Mouse (Mus musculus): ENCODE results near the gene Mgst3. TPM values are rescaled to one million over a fixed set of nuclear protein-coding genes. Genes with fewer than 3 reads are reported as not detected.

Gene Mgst3
- polyA plus RNA-seq, 1 experiment from 2014 or later: 223 TPM

DNA sequence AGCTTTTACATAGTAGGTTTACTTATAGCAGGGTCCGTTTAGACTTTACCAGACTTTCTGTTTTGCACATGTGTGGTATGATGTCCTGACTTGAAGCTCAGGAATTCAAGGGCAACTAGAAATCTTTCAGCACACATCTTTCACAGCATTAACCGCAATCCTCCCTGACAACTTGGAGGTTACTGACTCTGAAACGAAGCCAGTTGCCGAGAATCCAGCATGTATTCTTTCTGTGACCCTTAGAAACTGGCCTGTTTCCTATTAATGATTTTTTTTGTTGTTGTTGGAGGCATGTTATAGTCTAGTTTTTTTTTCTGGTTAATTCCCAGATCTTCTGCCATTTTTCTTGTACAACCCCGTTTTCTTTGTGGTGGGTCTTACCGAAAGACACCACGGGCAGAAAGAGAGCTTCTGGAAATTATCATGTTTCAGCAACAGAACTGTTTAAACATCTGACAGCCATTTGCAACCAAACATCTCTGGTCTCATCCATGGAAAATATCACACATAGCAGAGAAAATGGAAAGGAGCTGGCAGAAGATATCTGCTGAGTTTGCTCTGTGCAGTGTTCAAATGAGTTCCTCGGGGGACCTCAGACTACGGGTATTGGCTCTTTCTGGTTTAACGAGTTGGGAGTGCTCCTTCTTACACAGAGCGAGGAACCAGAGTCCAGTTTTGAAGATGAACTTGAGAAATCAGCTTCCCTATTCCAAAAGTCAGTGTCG lies 18.5 kb upstream of the Mgst3 start:
- Histone ChIP-seq H3K27me3 (replicated peaks) (peaks cover 12% of the 10 kb centered on the region), H3K36me3 (no peaks in the 10 kb centered on the region), H3K9ac (replicated peaks) (no peak overlapping the region), H3K4me3 (replicated peaks) (no peak overlapping the region), H3K4me2 (no peak overlapping the region), H3K27ac (replicated peaks) (no peak overlapping the region), H3K9me3 (replicated peaks) (no peaks in the 10 kb centered on the region), H3K4me1 (no peaks in the 10 kb centered on the region)
- ATAC-seq (ENCODE audit: low FRiP score): no peak
- WGBS: 78% methylated on average over 12 of the region's 12 CpGs

GRCm38 (mm10) chr1:167409601-167410000 lies 16.0 kb upstream of the Mgst3 start:
- no peak overlapping the region for H3K27ac ChIP-seq (replicated peaks)
- H3K27me3 ChIP-seq (replicated peaks): peaks cover 21% of the 10 kb centered on the region
- H3K4me1 ChIP-seq: no peaks in the 10 kb centered on the region
- no peak overlapping the region for H3K4me2 ChIP-seq
- H3K9me3 ChIP-seq (replicated peaks): no peaks in the 10 kb centered on the region
- WGBS: 84% methylated on average over 4 of the region's 4 CpGs
- no peak overlapping the region for H3K4me3 ChIP-seq (replicated peaks)
- ATAC-seq (ENCODE audit: low FRiP score): no peak
- no peaks in the 10 kb centered on the region for H3K36me3 ChIP-seq
- H3K9ac ChIP-seq (replicated peaks): no peak overlapping the region

- H3K27me3 ChIP-seq (replicated peaks): peaks cover 22% of the 10 kb centered on the region
- no peaks in the 10 kb centered on the region for H3K9me3 ChIP-seq (replicated peaks)
- H3K4me1 ChIP-seq: no peaks in the 10 kb centered on the region
- H3K36me3 ChIP-seq: no peaks in the 10 kb centered on the region
- no peak overlapping the region for H3K4me2 ChIP-seq
- H3K4me3 ChIP-seq (replicated peaks): no peak overlapping the region
- H3K27ac ChIP-seq (replicated peaks): no peak overlapping the region
- H3K9ac ChIP-seq (replicated peaks): no peak overlapping the region
- ATAC-seq (ENCODE audit: low FRiP score): no peak
- 91% methylated on average over 4 of the region's 4 CpGs for WGBS
These were observed 11.6 kb upstream of the Mgst3 start for GRCm38 (mm10) chr1:167405237-167405636.

- peak overlapping the region; percentile 60 for H3K4me3 ChIP-seq (replicated peaks)
- peak overlapping the region; percentile 90 for H3K4me2 ChIP-seq
These were observed 360 bp downstream of the Mgst3 start for GRCm38 (mm10) chr1:167393281-167393680.

DNA sequence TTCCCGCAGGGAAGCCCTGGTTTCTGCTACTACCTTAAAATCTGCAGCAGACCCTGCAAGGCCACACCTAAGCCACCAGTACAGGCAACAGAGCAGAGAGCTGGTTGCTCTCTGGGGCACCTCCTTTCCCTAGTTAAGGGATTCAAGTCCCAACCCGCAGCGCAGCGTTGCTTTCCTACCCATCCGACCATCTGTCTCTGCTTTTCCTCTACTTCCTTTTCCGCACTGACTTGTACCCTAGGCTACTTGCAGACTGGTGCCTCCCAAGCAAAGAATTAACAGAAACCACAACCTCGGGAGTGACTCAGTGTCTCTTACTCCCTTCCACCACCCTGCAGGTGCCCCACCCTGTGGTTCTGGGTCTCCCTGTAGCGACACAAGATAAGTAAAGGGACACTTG lies 954 bp downstream of the Mgst3 start:
- Histone ChIP-seq H3K27me3 (replicated peaks) (peaks cover 14% of the 10 kb centered on the region; the same call in 1 of the 2 replicates), H3K4me2 (peak overlapping the region; percentile 90), H3K27ac (replicated peaks) (peak overlapping the region; percentile 74), H3K9ac (replicated peaks) (peak overlapping the region; percentile 58), H3K36me3 (no peaks in the 10 kb centered on the region), H3K9me3 (replicated peaks) (no peaks in the 10 kb centered on the region), H3K4me1 (peaks cover 15% of the 10 kb centered on the region), H3K4me3 (replicated peaks) (peak overlapping the region; percentile 60)
- no peak for ATAC-seq (ENCODE audit: low FRiP score)
- 10% methylated on average over 8 of the region's 8 CpGs for WGBS

More at GRCm38 (mm10) chr1:167393281-167393680, 360 bp downstream of the Mgst3 start:
- Histone ChIP-seq H3K36me3 (no peaks in the 10 kb centered on the region), H3K4me1 (peaks cover 15% of the 10 kb centered on the region), H3K9me3 (replicated peaks) (no peaks in the 10 kb centered on the region), H3K9ac (replicated peaks) (peak overlapping the region; percentile 58), H3K27ac (replicated peaks) (peak overlapping the region; percentile 74), H3K27me3 (replicated peaks) (peaks cover 12% of the 10 kb centered on the region; the same call in 1 of the 2 replicates)
- WGBS: under 1% methylated on average over 15 of the region's 15 CpGs
- ATAC-seq (ENCODE audit: low FRiP score): peak; percentile 78

- Histone ChIP-seq H3K9ac (replicated peaks) (peak overlapping the region; percentile 58), H3K27ac (replicated peaks) (no peak overlapping the region), H3K4me1 (peaks cover 15% of the 10 kb centered on the region), H3K27me3 (replicated peaks) (peaks cover 14% of the 10 kb centered on the region; the same call in 1 of the 2 replicates), H3K4me3 (replicated peaks) (peak overlapping the region; percentile 60), H3K4me2 (peak overlapping the region; percentile 90), H3K36me3 (no peaks in the 10 kb centered on the region), H3K9me3 (replicated peaks) (no peaks in the 10 kb centered on the region)
- 40% methylated on average over 2 of the region's 2 CpGs for WGBS
- ATAC-seq (ENCODE audit: low FRiP score): no peak
These were observed 1.5 kb downstream of the Mgst3 start for GRCm38 (mm10) chr1:167392031-167392640.

- 79% methylated on average over 6 of the region's 6 CpGs for WGBS
- Histone ChIP-seq H3K27ac (replicated peaks) (no peak overlapping the region), H3K4me3 (replicated peaks) (no peak overlapping the region), H3K9me3 (replicated peaks) (no peaks in the 10 kb centered on the region), H3K36me3 (no peaks in the 10 kb centered on the region), H3K4me1 (peaks cover 15% of the 10 kb centered on the region), H3K9ac (replicated peaks) (no peak overlapping the region), H3K27me3 (replicated peaks) (peaks cover 14% of the 10 kb centered on the region; the same call in 1 of the 2 replicates), H3K4me2 (no peak overlapping the region)
- ATAC-seq (ENCODE audit: low FRiP score): no peak
These were observed 2.4 kb downstream of the Mgst3 start for GRCm38 (mm10) chr1:167391241-167391640.

GRCm38 (mm10) chr1:167390381-167390780 lies 3.3 kb downstream of the Mgst3 start:
- Histone ChIP-seq H3K27me3 (replicated peaks) (peaks cover 13% of the 10 kb centered on the region; the same call in 1 of the 2 replicates), H3K9me3 (replicated peaks) (no peaks in the 10 kb centered on the region), H3K9ac (replicated peaks) (no peak overlapping the region), H3K4me2 (no peak overlapping the region), H3K4me3 (replicated peaks) (no peak overlapping the region), H3K27ac (replicated peaks) (no peak overlapping the region), H3K36me3 (no peaks in the 10 kb centered on the region), H3K4me1 (peaks cover 15% of the 10 kb centered on the region)
- no peak for ATAC-seq (ENCODE audit: low FRiP score)
- WGBS: 73% methylated on average over 4 of the region's 4 CpGs

DNA sequence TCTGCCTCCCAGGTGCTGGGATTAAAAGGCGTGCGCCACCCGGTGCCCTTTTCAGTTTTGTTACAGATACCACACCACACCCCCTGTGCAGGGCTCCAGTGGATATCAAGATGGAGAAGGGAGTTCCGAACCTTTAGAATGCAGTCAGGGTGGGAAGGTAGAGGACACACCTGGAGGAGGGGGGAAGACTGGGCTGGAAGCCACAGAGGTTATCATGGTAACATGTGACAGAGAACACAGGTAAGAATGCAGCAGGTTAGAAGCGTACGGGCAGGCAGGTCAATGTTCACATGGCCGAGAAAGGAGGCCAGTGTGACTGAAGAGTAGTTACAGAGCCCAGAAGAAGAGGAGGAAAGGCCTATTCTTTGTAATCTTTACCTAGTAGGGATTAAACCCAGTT lies 4.1 kb downstream of the Mgst3 start:
- WGBS: 90% methylated on average over 7 of the region's 7 CpGs
- ATAC-seq (ENCODE audit: low FRiP score): no peak
- H3K4me3 ChIP-seq (replicated peaks): no peak overlapping the region

DNA sequence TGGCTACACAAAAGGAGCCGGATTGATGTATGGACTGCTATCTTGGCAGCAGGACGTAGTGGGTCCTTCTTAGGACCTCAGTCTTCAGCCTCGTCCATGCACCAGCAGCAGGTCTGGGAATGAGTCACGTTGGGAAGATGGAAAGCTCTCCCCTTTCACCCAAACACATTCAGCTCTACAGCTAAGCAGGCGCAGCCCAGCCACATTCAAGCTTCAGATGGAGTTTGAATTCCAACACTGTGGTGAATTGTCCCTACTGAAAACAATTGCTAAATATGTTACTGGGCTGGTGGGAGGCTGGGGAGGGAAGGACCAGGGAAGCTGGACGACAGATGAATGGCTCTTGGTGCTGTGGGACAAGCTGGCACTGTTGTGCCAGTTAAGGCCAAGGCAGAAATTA lies 5.1 kb downstream of the Mgst3 start:
- no peaks in the 10 kb centered on the region for H3K9me3 ChIP-seq (replicated peaks)
- H3K27me3 ChIP-seq (replicated peaks): peaks cover 9% of the 10 kb centered on the region; the same call in 1 of the 2 replicates
- H3K4me3 ChIP-seq (replicated peaks): no peak overlapping the region
- no peaks in the 10 kb centered on the region for H3K36me3 ChIP-seq
- no peak overlapping the region for H3K4me2 ChIP-seq
- H3K4me1 ChIP-seq: peaks cover 11% of the 10 kb centered on the region
- no peak overlapping the region for H3K9ac ChIP-seq (replicated peaks)
- no peak overlapping the region for H3K27ac ChIP-seq (replicated peaks)
- 79% methylated on average over 6 of the region's 6 CpGs for WGBS
- no peak for ATAC-seq (ENCODE audit: low FRiP score)

More for the DNA sequence above, 4.1 kb downstream of the Mgst3 start:
- H3K27ac ChIP-seq (replicated peaks): no peak overlapping the region
- H3K4me2 ChIP-seq: no peak overlapping the region
- H3K9me3 ChIP-seq (replicated peaks): no peaks in the 10 kb centered on the region
- H3K9ac ChIP-seq (replicated peaks): no peak overlapping the region
- H3K27me3 ChIP-seq (replicated peaks): peaks cover 9% of the 10 kb centered on the region; the same call in 1 of the 2 replicates
- peaks cover 14% of the 10 kb centered on the region for H3K4me1 ChIP-seq
- no peaks in the 10 kb centered on the region for H3K36me3 ChIP-seq

GRCm38 (mm10) chr1:167387796-167388195 lies 5.8 kb downstream of the Mgst3 start:
- ATAC-seq (ENCODE audit: low FRiP score): no peak
- H3K4me3 ChIP-seq (replicated peaks): no peak overlapping the region
- H3K9ac ChIP-seq (replicated peaks): no peak overlapping the region
- no peak overlapping the region for H3K27ac ChIP-seq (replicated peaks)
- H3K27me3 ChIP-seq (replicated peaks): peaks cover 9% of the 10 kb centered on the region; the same call in 1 of the 2 replicates
- WGBS: 86% methylated on average over 3 of the region's 3 CpGs
- peaks cover 5% of the 10 kb centered on the region for H3K4me1 ChIP-seq
- no peak overlapping the region for H3K4me2 ChIP-seq
- no peaks in the 10 kb centered on the region for H3K9me3 ChIP-seq (replicated peaks)
- no peaks in the 10 kb centered on the region for H3K36me3 ChIP-seq

- WGBS: 89% methylated on average over 2 of the region's 2 CpGs
- H3K27me3 ChIP-seq (replicated peaks): peaks cover 9% of the 10 kb centered on the region; the same call in 1 of the 2 replicates
- no peak overlapping the region for H3K9ac ChIP-seq (replicated peaks)
- no peak overlapping the region for H3K27ac ChIP-seq (replicated peaks)
- no peak for ATAC-seq (ENCODE audit: low FRiP score)
- no peak overlapping the region for H3K4me2 ChIP-seq
- H3K36me3 ChIP-seq: no peaks in the 10 kb centered on the region
- no peaks in the 10 kb centered on the region for H3K9me3 ChIP-seq (replicated peaks)
- H3K4me1 ChIP-seq: no peaks in the 10 kb centered on the region
- no peak overlapping the region for H3K4me3 ChIP-seq (replicated peaks)
These were observed 6.3 kb downstream of the Mgst3 start for GRCm38 (mm10) chr1:167387310-167387709.
